Mouse (Mus musculus) megakaryocyte, embryonic 14.5 days (primary cell): ENCODE data around the gene Mical2. TPM values are rescaled to one million over a fixed set of nuclear protein-coding genes. Genes with fewer than 3 reads are reported as not detected.

ENCODE experiments used
- H3K27me3 ChIP-seq: replicated peaks from 2 replicates; pipeline ENCODE3; 2012; ENCODE audit warnings: inconsistent platforms
- H3K36me3 ChIP-seq: replicated peaks from 2 replicates; pipeline ENCODE3; 2012; ENCODE audit warnings: low read length, inconsistent platforms, mixed read lengths
- H3K4me1 ChIP-seq: 2 replicates; pipeline ENCODE4 v1.6.1; 2012; ENCODE audit warnings: inconsistent platforms
- H3K4me3 ChIP-seq: replicated peaks from 2 replicates; pipeline ENCODE3; 2012; ENCODE audit warnings: moderate library complexity, mild to moderate bottlenecking, inconsistent platforms
- H3K9me3 ChIP-seq: 2 replicates; pipeline ENCODE4 v1.6.1; 2012; ENCODE audit warnings: inconsistent platforms
- FLI1 ChIP-seq: IDR thresholded peaks from 2 replicates; pipeline ENCODE4 v1.6.1; 2012; ENCODE audit warnings: low read length, inconsistent platforms, mixed read lengths
- GATA1 ChIP-seq: IDR thresholded peaks from 3 replicates; pipeline ENCODE4 v1.6.1; 2012; ENCODE audit warnings: mixed read lengths, low read length, inconsistent platforms, borderline replicate concordance
- polyA plus RNA-seq: library from polyadenylated mRNA; stranded (reverse); fragments of >175 nt; gene quantifications from 2 replicates; pipeline ENCODE4 v1.2.3, GENCODE M21; 2012; ENCODE audit warnings: low replicate concordance; ENCODE audit not compliant: insufficient read depth

Mical2 gene
- polyA plus RNA-seq, 1 experiment: 0.22 TPM

- Histone ChIP-seq H3K36me3 (no peaks in the 10 kb centered on the region), H3K27me3 (peaks cover 14% of the 10 kb centered on the region), H3K9me3 (no peaks in the 10 kb centered on the region), H3K4me3 (no peak overlapping the region), H3K4me1 (no peaks in the 10 kb centered on the region)
- no peak for TF ChIP-seq GATA1
- TF ChIP-seq FLI1: no peak
Measured at GRCm38 (mm10) chr7:112288352-112289107, 62.9 kb downstream of the Mical2 start.

GRCm38 (mm10) chr7:112289514-112289913 lies 63.9 kb downstream of the Mical2 start:
- Histone ChIP-seq H3K27me3 (peaks cover 14% of the 10 kb centered on the region), H3K36me3 (no peaks in the 10 kb centered on the region), H3K4me3 (no peak overlapping the region), H3K4me1 (no peaks in the 10 kb centered on the region), H3K9me3 (no peaks in the 10 kb centered on the region)
- TF ChIP-seq FLI1 (no peak), GATA1 (no peak)

GRCm38 (mm10) chr7:112289990-112290389 lies 64.3 kb downstream of the Mical2 start:
- Histone ChIP-seq H3K36me3 (no peaks in the 10 kb centered on the region), H3K27me3 (peaks cover 15% of the 10 kb centered on the region), H3K4me1 (no peaks in the 10 kb centered on the region), H3K4me3 (no peak overlapping the region), H3K9me3 (no peaks in the 10 kb centered on the region)
- no peak for TF ChIP-seq FLI1
- no peak for TF ChIP-seq GATA1

- Histone ChIP-seq H3K27me3 (peaks cover 11% of the 10 kb centered on the region), H3K4me1 (no peaks in the 10 kb centered on the region), H3K36me3 (no peaks in the 10 kb centered on the region), H3K4me3 (no peak overlapping the region), H3K9me3 (no peaks in the 10 kb centered on the region)
- no peak for TF ChIP-seq FLI1
- no peak for TF ChIP-seq GATA1
Measured at GRCm38 (mm10) chr7:112293456-112294104, 67.9 kb downstream of the Mical2 start.

- no peak for TF ChIP-seq FLI1
- no peak for TF ChIP-seq GATA1
Measured at GRCm38 (mm10) chr7:112295426-112296221, 70.0 kb downstream of the Mical2 start.

GRCm38 (mm10) chr7:112298032-112298431 lies 72.4 kb downstream of the Mical2 start:
- Histone ChIP-seq H3K4me1 (no peaks in the 10 kb centered on the region), H3K36me3 (no peaks in the 10 kb centered on the region), H3K9me3 (0 out of 2 replicates have a peak, but pooled peaks cover 2% of the 10 kb centered on the region), H3K27me3 (peaks cover 7% of the 10 kb centered on the region), H3K4me3 (no peak overlapping the region)
- no peak for TF ChIP-seq FLI1
- TF ChIP-seq GATA1: no peak

More at GRCm38 (mm10) chr7:112295426-112296221, 70.0 kb downstream of the Mical2 start:
- H3K4me3 ChIP-seq: no peak overlapping the region
- H3K9me3 ChIP-seq: no peaks in the 10 kb centered on the region
- no peaks in the 10 kb centered on the region for H3K36me3 ChIP-seq
- peaks cover 7% of the 10 kb centered on the region for H3K27me3 ChIP-seq
- H3K4me1 ChIP-seq: no peaks in the 10 kb centered on the region

GRCm38 (mm10) chr7:112298871-112299422 lies 73.3 kb downstream of the Mical2 start:
- TF ChIP-seq FLI1: no peak
- TF ChIP-seq GATA1: no peak
- Histone ChIP-seq H3K27me3 (peaks cover 7% of the 10 kb centered on the region), H3K4me3 (no peak overlapping the region), H3K9me3 (0 out of 2 replicates have a peak, but pooled peaks cover 2% of the 10 kb centered on the region), H3K4me1 (no peaks in the 10 kb centered on the region), H3K36me3 (no peaks in the 10 kb centered on the region)

GRCm38 (mm10) chr7:112299521-112300096 lies 74.0 kb downstream of the Mical2 start:
- no peaks in the 10 kb centered on the region for H3K4me1 ChIP-seq
- H3K9me3 ChIP-seq: 0 out of 2 replicates have a peak, but pooled peaks cover 2% of the 10 kb centered on the region
- no peaks in the 10 kb centered on the region for H3K36me3 ChIP-seq
- no peak overlapping the region for H3K4me3 ChIP-seq
- H3K27me3 ChIP-seq: peaks cover 5% of the 10 kb centered on the region
- TF ChIP-seq FLI1 (no peak), GATA1 (no peak)

- H3K4me3 ChIP-seq: no peak overlapping the region
- H3K36me3 ChIP-seq: no peaks in the 10 kb centered on the region
- H3K9me3 ChIP-seq: 0 out of 2 replicates have a peak, but pooled peaks cover 2% of the 10 kb centered on the region
- H3K4me1 ChIP-seq: no peaks in the 10 kb centered on the region
- peaks cover 5% of the 10 kb centered on the region for H3K27me3 ChIP-seq
- TF ChIP-seq GATA1 (no peak), FLI1 (no peak)
Measured at GRCm38 (mm10) chr7:112300141-112300540, 74.5 kb downstream of the Mical2 start.
